Mouse (Mus musculus): ENCODE results near the gene Wnt3a. TPM values are rescaled to one million over a fixed set of nuclear protein-coding genes. Genes with fewer than 3 reads are reported as not detected.

Gene Wnt3a
- polyA plus RNA-seq (2015; fragmentation: Nextera tagmentation; extraction: Ambion mirVana) = 2.0 and 2.5 TPM in 2 replicates

GRCm38 (mm10) chr11:59290702-59291303 is at the start of gene Wnt3a:
Gene Wnt3a (minus strand): TSS chr11:59290752.
- under 1% methylated on average over 28 of the region's 60 CpGs for WGBS
- DNase-seq (ENCODE audit: low spot score) = no peak
- Histone ChIP-seq H3K27me3 (ENCODE audit: control insufficient read depth, insufficient read depth, low read length) (peaks cover 27% of the 10 kb centered on the region), H3K9ac (ENCODE audit: low read length) (0 out of 2 replicates have a peak within 1 kb of the TSS, but pooled peaks have one; percentile 2), H3K4me2 (replicated peaks; ENCODE audit: low read depth) (peak within 1 kb of the TSS; percentile 55), H3K4me1 (replicated peaks; ENCODE audit: control insufficient read depth, insufficient read depth) (peaks cover 2% of the 10 kb centered on the region; the same call in 1 of the 2 replicates), H3K36me3 (ENCODE audit: control insufficient read depth, insufficient read depth, low read length) (no peaks in the 10 kb centered on the region), H3K27ac (replicated peaks) (no peak within 1 kb of the TSS; the same call in 1 of the 2 replicates), H3K4me3 (ENCODE audit: low read depth, low read length) (peak within 1 kb of the TSS; percentile 38), H3K9me3 (ENCODE audit: control insufficient read depth, low read length) (no peaks in the 10 kb centered on the region)
- ATAC-seq (ENCODE audit: low FRiP score, low TSS enrichment) = peak; percentile 30; the same call in 1 of the 2 replicates
- TF ChIP-seq CTCF (IDR thresholded peaks at IDR 0.05; ENCODE audit: low read depth) = no peak

GRCm38 (mm10) chr11:59338736-59339120 is 48.2 kb upstream of the Wnt3a start:
- no peak for DNase-seq (ENCODE audit: low spot score)
- TF ChIP-seq CTCF (IDR thresholded peaks at IDR 0.05; ENCODE audit: low read depth) (no peak), EP300 (optimal IDR thresholded peaks at IDR 0.05) (no peak)
- Histone ChIP-seq H3K9me3 (ENCODE audit: control insufficient read depth, low read length) (no peaks in the 10 kb centered on the region), H3K4me1 (replicated peaks; ENCODE audit: control insufficient read depth, insufficient read depth) (peaks cover 2% of the 10 kb centered on the region; the same call in 1 of the 2 replicates), H3K9ac (ENCODE audit: low read length) (no peak overlapping the region), H3K27me3 (ENCODE audit: control insufficient read depth, insufficient read depth, low read length) (no peaks in the 10 kb centered on the region), H3K4me2 (replicated peaks; ENCODE audit: low read depth) (no peak overlapping the region), H3K4me3 (ENCODE audit: low read depth, low read length) (no peak overlapping the region), H3K27ac (replicated peaks) (no peak overlapping the region), H3K36me3 (ENCODE audit: control insufficient read depth, insufficient read depth, low read length) (no peaks in the 10 kb centered on the region)
- no peak for ATAC-seq (ENCODE audit: low FRiP score, low TSS enrichment)
- 89% methylated on average over 2 of the region's 2 CpGs for WGBS

GRCm38 (mm10) chr11:59337955-59338735 is 47.6 kb upstream of the Wnt3a start:
- peak; percentile 66 for ATAC-seq (ENCODE audit: low FRiP score, low TSS enrichment)
- peak; percentile 51 for DNase-seq (ENCODE audit: low spot score)

GRCm38 (mm10) chr11:59336381-59336780 is 45.8 kb upstream of the Wnt3a start:
- WGBS = 10% methylated on average over 1 of the region's 1 CpGs
- ATAC-seq (ENCODE audit: low FRiP score, low TSS enrichment) = peak; percentile 46; the same call in 1 of the 2 replicates
- Histone ChIP-seq H3K9me3 (ENCODE audit: control insufficient read depth, low read length) (no peaks in the 10 kb centered on the region), H3K27me3 (ENCODE audit: control insufficient read depth, insufficient read depth, low read length) (no peaks in the 10 kb centered on the region), H3K9ac (ENCODE audit: low read length) (no peak overlapping the region), H3K4me1 (replicated peaks; ENCODE audit: control insufficient read depth, insufficient read depth) (peaks cover 2% of the 10 kb centered on the region; the same call in 1 of the 2 replicates), H3K4me2 (replicated peaks; ENCODE audit: low read depth) (no peak overlapping the region), H3K4me3 (ENCODE audit: low read depth, low read length) (no peak overlapping the region), H3K36me3 (ENCODE audit: control insufficient read depth, insufficient read depth, low read length) (no peaks in the 10 kb centered on the region; the same call in 1 of the 2 replicates), H3K27ac (replicated peaks) (no peak overlapping the region; the same call in 1 of the 2 replicates)
- TF ChIP-seq EP300 (optimal IDR thresholded peaks at IDR 0.05) (no peak), CTCF (IDR thresholded peaks at IDR 0.05; ENCODE audit: low read depth) (peak; percentile 53)
- peak; percentile 32 for DNase-seq (ENCODE audit: low spot score)

More at GRCm38 (mm10) chr11:59337955-59338735, 47.6 kb upstream of the Wnt3a start:
- no peak overlapping the region for H3K4me3 ChIP-seq (ENCODE audit: low read depth, low read length)
- 0 out of 2 replicates have a peak overlapping the region, but pooled peaks have one; percentile 24 for H3K27ac ChIP-seq (replicated peaks)
- no peaks in the 10 kb centered on the region for H3K9me3 ChIP-seq (ENCODE audit: control insufficient read depth, low read length)
- no peak overlapping the region for H3K4me2 ChIP-seq (replicated peaks; ENCODE audit: low read depth)
- no peak overlapping the region for H3K9ac ChIP-seq (ENCODE audit: low read length)
- no peaks in the 10 kb centered on the region for H3K27me3 ChIP-seq (ENCODE audit: control insufficient read depth, insufficient read depth, low read length)
- 55% methylated on average over 13 of the region's 13 CpGs for WGBS
- H3K36me3 ChIP-seq (ENCODE audit: control insufficient read depth, insufficient read depth, low read length) = no peaks in the 10 kb centered on the region
- H3K4me1 ChIP-seq (replicated peaks; ENCODE audit: control insufficient read depth, insufficient read depth) = peaks cover 2% of the 10 kb centered on the region; the same call in 1 of the 2 replicates
- no peak for TF ChIP-seq EP300 (optimal IDR thresholded peaks at IDR 0.05)
- TF ChIP-seq CTCF (IDR thresholded peaks at IDR 0.05; ENCODE audit: low read depth) = no peak

GRCm38 (mm10) chr11:59335942-59336341 is 45.4 kb upstream of the Wnt3a start:
- no peak for DNase-seq (ENCODE audit: low spot score)
- no peak overlapping the region for H3K4me2 ChIP-seq (replicated peaks; ENCODE audit: low read depth)
- 34% methylated on average over 2 of the region's 2 CpGs for WGBS

More at GRCm38 (mm10) chr11:59335942-59336341, 45.4 kb upstream of the Wnt3a start:
- Histone ChIP-seq H3K27ac (replicated peaks) (no peak overlapping the region), H3K9me3 (ENCODE audit: control insufficient read depth, low read length) (no peaks in the 10 kb centered on the region), H3K4me1 (replicated peaks; ENCODE audit: control insufficient read depth, insufficient read depth) (peaks cover 2% of the 10 kb centered on the region; the same call in 1 of the 2 replicates), H3K27me3 (ENCODE audit: control insufficient read depth, insufficient read depth, low read length) (no peaks in the 10 kb centered on the region), H3K4me3 (ENCODE audit: low read depth, low read length) (no peak overlapping the region), H3K9ac (ENCODE audit: low read length) (no peak overlapping the region), H3K36me3 (ENCODE audit: control insufficient read depth, insufficient read depth, low read length) (no peaks in the 10 kb centered on the region; the same call in 1 of the 2 replicates)
- TF ChIP-seq CTCF (IDR thresholded peaks at IDR 0.05; ENCODE audit: low read depth) = peak; percentile 28; the same call in 1 of the 2 replicates
- no peak for TF ChIP-seq EP300 (optimal IDR thresholded peaks at IDR 0.05)
- no peak for ATAC-seq (ENCODE audit: low FRiP score, low TSS enrichment)
